Mouse (Mus musculus): ENCODE data around the gene Timm22. TPM values are rescaled to one million over a fixed set of nuclear protein-coding genes. Genes with fewer than 3 reads are reported as not detected.

Gene Timm22
- polyA plus RNA-seq, 1 experiment from 2014 or later, result 109 TPM

GRCm38 (mm10) chr11:76418423-76418822 is 11.7 kb downstream of the Timm22 start:
- no peak overlapping the region for H3K9ac ChIP-seq
- H3K9me3 ChIP-seq, result no peaks in the 10 kb centered on the region
- H3K4me1 ChIP-seq, result no peaks in the 10 kb centered on the region
- H3K4me2 ChIP-seq, result no peak overlapping the region
- no peaks in the 10 kb centered on the region for H3K27me3 ChIP-seq (replicated peaks)
- H3K36me3 ChIP-seq (replicated peaks), result peaks cover 59% of the 10 kb centered on the region
- no peak for ATAC-seq (replicated peaks)
- H3K4me3 ChIP-seq, result no peak overlapping the region
- 78% methylated on average over 8 of the region's 8 CpGs for WGBS
- peak overlapping the region; percentile 43; the same call in 1 of the 2 replicates for H3K27ac ChIP-seq

DNA sequence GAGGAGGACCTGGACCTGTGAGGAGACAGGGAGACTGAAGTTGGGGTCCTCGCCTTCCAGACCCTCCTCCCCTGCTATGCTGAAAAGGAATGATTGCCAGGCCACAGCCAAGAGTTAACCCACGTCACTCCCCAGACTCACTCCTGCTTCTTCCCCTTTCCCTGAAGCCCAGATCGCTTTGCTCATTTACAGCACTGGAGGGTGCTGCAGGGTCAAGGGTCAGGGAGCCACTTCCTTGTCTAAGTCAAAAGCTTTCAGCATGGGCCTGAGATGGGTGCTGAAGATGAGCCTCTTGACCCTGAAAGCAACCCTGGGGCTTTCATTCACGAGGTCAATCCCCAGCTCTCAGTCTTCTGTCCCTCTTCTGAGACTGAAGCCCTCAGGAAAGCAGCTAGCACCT is 12.4 kb downstream of the Timm22 start:
- peak overlapping the region; percentile 43 for H3K27ac ChIP-seq
- H3K36me3 ChIP-seq (replicated peaks), result peaks cover 62% of the 10 kb centered on the region
- no peak overlapping the region for H3K9ac ChIP-seq
- no peaks in the 10 kb centered on the region for H3K9me3 ChIP-seq
- WGBS, result 72% methylated on average over 4 of the region's 4 CpGs
- H3K4me1 ChIP-seq, result no peaks in the 10 kb centered on the region
- H3K27me3 ChIP-seq (replicated peaks), result no peaks in the 10 kb centered on the region
- no peak overlapping the region for H3K4me2 ChIP-seq
- H3K4me3 ChIP-seq, result no peak overlapping the region
- no peak for ATAC-seq (replicated peaks)

- Histone ChIP-seq H3K4me1 (no peaks in the 10 kb centered on the region), H3K27me3 (replicated peaks) (no peaks in the 10 kb centered on the region), H3K9ac (no peak overlapping the region), H3K27ac (no peak overlapping the region), H3K9me3 (no peaks in the 10 kb centered on the region), H3K4me3 (no peak overlapping the region), H3K36me3 (replicated peaks) (peaks cover 61% of the 10 kb centered on the region), H3K4me2 (no peak overlapping the region)
- no peak for ATAC-seq (replicated peaks)
- 68% methylated on average over 4 of the region's 4 CpGs for WGBS
These were observed 14.1 kb downstream of the Timm22 start for GRCm38 (mm10) chr11:76420896-76421295.

- Histone ChIP-seq H3K36me3 (replicated peaks) (peaks cover 37% of the 10 kb centered on the region), H3K4me2 (no peak overlapping the region), H3K27ac (no peak overlapping the region), H3K4me1 (no peaks in the 10 kb centered on the region; the same call in 1 of the 2 replicates), H3K9me3 (no peaks in the 10 kb centered on the region), H3K4me3 (no peak overlapping the region), H3K9ac (no peak overlapping the region), H3K27me3 (replicated peaks) (no peaks in the 10 kb centered on the region)
- WGBS, result 78% methylated on average over 6 of the region's 6 CpGs
- ATAC-seq (replicated peaks), result no peak
These were observed 19.0 kb downstream of the Timm22 start for GRCm38 (mm10) chr11:76425749-76426148.

- H3K27ac ChIP-seq, result no peak overlapping the region
- no peak overlapping the region for H3K4me2 ChIP-seq
- no peaks in the 10 kb centered on the region for H3K9me3 ChIP-seq
- H3K36me3 ChIP-seq (replicated peaks), result peaks cover 23% of the 10 kb centered on the region
- H3K9ac ChIP-seq, result no peak overlapping the region
- no peaks in the 10 kb centered on the region; the same call in 1 of the 2 replicates for H3K4me1 ChIP-seq
- no peak overlapping the region for H3K4me3 ChIP-seq
- ATAC-seq (replicated peaks), result no peak
- WGBS, result 76% methylated on average over 3 of the region's 3 CpGs
- no peaks in the 10 kb centered on the region for H3K27me3 ChIP-seq (replicated peaks)
These were observed 21.0 kb downstream of the Timm22 start for GRCm38 (mm10) chr11:76427781-76428180.

DNA sequence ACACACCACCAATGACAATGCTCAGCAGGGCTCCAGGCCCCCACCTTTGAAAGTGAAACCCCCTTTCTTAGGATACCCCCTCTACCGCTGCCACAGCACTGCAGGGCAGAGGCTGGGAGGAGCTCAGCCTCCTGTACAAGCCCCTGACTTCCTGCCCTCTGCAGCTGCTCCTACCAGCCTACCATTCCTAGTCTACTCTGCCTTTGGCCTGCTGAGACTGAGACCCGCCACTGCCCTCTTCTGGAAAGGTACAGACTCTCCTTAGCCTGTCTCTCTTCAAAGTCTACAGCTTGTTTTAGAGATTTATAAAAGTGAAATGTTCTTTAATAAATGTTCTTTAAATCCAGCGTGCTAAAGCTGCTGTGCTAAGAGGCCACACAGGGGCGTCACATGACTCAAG is 22.3 kb downstream of the Timm22 start:
- no peak overlapping the region for H3K4me2 ChIP-seq
- no peaks in the 10 kb centered on the region for H3K9me3 ChIP-seq
- H3K27me3 ChIP-seq (replicated peaks), result no peaks in the 10 kb centered on the region
- no peak overlapping the region for H3K9ac ChIP-seq
- no peak for ATAC-seq (replicated peaks)
- H3K4me1 ChIP-seq, result no peaks in the 10 kb centered on the region; the same call in 1 of the 2 replicates
- peaks cover 12% of the 10 kb centered on the region; the same call in 1 of the 2 replicates for H3K36me3 ChIP-seq (replicated peaks)
- no peak overlapping the region for H3K4me3 ChIP-seq
- WGBS, result 64% methylated on average over 4 of the region's 4 CpGs
- H3K27ac ChIP-seq, result no peak overlapping the region; the same call in 1 of the 2 replicates

- Histone ChIP-seq H3K4me2 (no peak overlapping the region), H3K9me3 (no peaks in the 10 kb centered on the region), H3K4me1 (no peaks in the 10 kb centered on the region; the same call in 1 of the 2 replicates), H3K36me3 (replicated peaks) (peaks cover 7% of the 10 kb centered on the region; the same call in 1 of the 2 replicates), H3K4me3 (no peak overlapping the region), H3K27ac (peak overlapping the region; percentile 49; the same call in 1 of the 2 replicates), H3K9ac (no peak overlapping the region), H3K27me3 (replicated peaks) (no peaks in the 10 kb centered on the region)
- WGBS, result 50% methylated on average over 7 of the region's 7 CpGs
- ATAC-seq (replicated peaks), result no peak
These were observed 22.8 kb downstream of the Timm22 start for GRCm38 (mm10) chr11:76429556-76429955.

DNA sequence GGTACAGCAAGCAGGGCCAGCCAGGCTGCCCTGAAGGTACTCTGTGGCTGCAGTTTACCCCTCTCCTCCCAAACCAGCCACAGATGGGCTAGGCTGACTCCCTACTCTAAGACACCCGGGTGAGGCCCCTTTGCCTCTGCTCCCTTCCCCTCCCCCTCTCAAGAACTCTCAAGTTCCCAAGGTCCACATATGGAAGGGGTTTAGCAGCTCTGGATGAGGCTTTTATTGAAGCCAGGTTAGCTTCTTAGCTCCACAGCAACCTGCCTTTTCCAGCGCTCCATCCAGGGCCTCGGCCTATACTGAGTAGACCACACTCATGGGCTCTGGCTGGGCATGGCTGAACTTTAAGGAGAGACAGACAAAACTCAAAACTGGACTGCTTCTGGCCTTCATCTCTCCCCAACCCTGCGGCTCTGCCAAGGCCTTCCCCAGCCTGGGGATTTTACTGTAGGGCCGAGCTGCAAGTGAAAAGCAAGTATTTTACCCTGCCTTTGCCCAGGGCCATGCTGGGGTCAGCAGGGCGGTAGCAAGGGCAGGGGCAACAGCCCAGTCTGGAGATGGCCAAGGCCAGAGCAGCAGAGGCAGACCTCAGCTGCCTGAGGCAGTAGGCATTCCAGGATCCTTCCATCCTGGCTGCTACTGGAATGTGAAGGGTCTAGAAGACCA is 23.3 kb downstream of the Timm22 start:
- Histone ChIP-seq H3K4me1 (peaks cover 2% of the 10 kb centered on the region; the same call in 1 of the 2 replicates), H3K9me3 (no peaks in the 10 kb centered on the region), H3K4me3 (no peak overlapping the region), H3K9ac (no peak overlapping the region), H3K4me2 (no peak overlapping the region), H3K36me3 (replicated peaks) (0 out of 2 replicates have a peak, but pooled peaks cover 1% of the 10 kb centered on the region), H3K27me3 (replicated peaks) (no peaks in the 10 kb centered on the region), H3K27ac (peak overlapping the region; percentile 49; the same call in 1 of the 2 replicates)
- ATAC-seq (replicated peaks), result no peak
- 74% methylated on average over 6 of the region's 6 CpGs for WGBS

- 78% methylated on average over 5 of the region's 5 CpGs for WGBS
- no peaks in the 10 kb centered on the region for H3K27me3 ChIP-seq (replicated peaks)
- H3K36me3 ChIP-seq (replicated peaks), result peaks cover 2% of the 10 kb centered on the region; the same call in 1 of the 2 replicates
- H3K4me1 ChIP-seq, result peaks cover 42% of the 10 kb centered on the region
- H3K9me3 ChIP-seq, result no peaks in the 10 kb centered on the region
- H3K4me2 ChIP-seq, result peak overlapping the region; percentile 39
- no peak overlapping the region for H3K4me3 ChIP-seq
- H3K9ac ChIP-seq, result no peak overlapping the region
- ATAC-seq (replicated peaks), result no peak
- H3K27ac ChIP-seq, result no peak overlapping the region
These were observed 29.3 kb downstream of the Timm22 start for GRCm38 (mm10) chr11:76436009-76436408.

DNA sequence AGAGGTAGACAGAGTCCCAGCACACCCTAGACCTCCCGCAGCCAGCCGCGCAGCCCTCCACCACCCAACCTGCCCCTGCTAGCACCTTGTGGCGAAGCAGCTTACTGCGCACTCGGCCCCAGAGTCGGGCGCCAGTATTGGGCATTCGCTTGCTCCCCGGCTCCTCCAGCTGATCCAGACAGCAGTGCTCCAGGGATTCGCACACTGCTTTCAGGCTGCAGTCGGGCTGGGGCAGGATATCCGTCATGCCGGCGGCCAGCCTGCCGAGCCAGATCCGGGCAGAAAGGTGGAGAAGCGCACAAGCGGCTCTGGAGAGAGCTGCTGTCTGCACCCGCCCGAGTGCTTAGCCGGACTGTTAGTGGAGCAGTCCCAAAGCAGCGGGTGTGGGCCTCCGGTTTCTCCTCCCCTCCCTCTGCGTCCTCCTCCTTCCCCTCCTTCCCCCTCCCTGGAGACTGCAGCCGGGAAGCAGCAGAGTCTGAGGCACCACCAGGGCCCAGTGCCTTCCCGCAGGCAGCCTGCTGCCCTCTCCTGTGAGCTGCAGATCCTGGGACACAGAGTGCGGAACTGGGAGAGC is 30.2 kb downstream of the Timm22 start:
- ATAC-seq (replicated peaks), result peak; percentile 55
- Histone ChIP-seq H3K4me1 (peaks cover 44% of the 10 kb centered on the region), H3K4me2 (peak overlapping the region; percentile 39), H3K9ac (peak overlapping the region; percentile 12; the same call in 1 of the 2 replicates), H3K9me3 (no peaks in the 10 kb centered on the region), H3K4me3 (peak overlapping the region; percentile 22), H3K36me3 (replicated peaks) (peaks cover 2% of the 10 kb centered on the region; the same call in 1 of the 2 replicates), H3K27ac (peak overlapping the region; percentile 59), H3K27me3 (replicated peaks) (no peaks in the 10 kb centered on the region)
- 7% methylated on average over 28 of the region's 28 CpGs for WGBS

GRCm38 (mm10) chr11:76439666-76440065 is 32.9 kb downstream of the Timm22 start:
- H3K27ac ChIP-seq, result peak overlapping the region; percentile 23; the same call in 1 of the 2 replicates

DNA sequence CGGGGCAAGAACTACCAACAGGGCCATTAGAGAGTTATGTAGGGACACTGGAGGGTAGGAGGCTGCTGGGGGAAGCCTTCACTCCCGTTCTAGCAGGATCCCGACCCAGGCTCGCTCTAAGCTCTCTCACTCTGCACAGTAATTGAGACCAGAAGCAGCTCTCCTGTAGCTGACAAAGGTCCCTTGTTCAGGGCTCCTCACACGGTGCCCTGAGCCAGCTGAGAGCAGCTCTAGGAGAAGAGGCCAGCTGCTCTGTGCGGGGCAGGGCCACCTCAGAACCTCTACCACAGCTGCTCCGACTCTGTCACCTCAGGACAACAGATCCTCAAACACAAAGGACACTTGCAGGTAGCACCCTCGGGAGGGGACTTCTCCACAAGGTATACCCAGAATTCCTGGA is 38.7 kb downstream of the Timm22 start:
- 0 out of 2 replicates have a peak, but pooled peaks cover 6% of the 10 kb centered on the region for H3K36me3 ChIP-seq (replicated peaks)
- no peak overlapping the region for H3K4me2 ChIP-seq
- H3K9me3 ChIP-seq, result no peaks in the 10 kb centered on the region
- no peak overlapping the region for H3K9ac ChIP-seq
- peaks cover 50% of the 10 kb centered on the region for H3K4me1 ChIP-seq
- no peak overlapping the region for H3K27ac ChIP-seq
- WGBS, result 25% methylated on average over 8 of the region's 8 CpGs
- ATAC-seq (replicated peaks), result no peak
- H3K4me3 ChIP-seq, result no peak overlapping the region
- H3K27me3 ChIP-seq (replicated peaks), result no peaks in the 10 kb centered on the region

More at GRCm38 (mm10) chr11:76439666-76440065, 32.9 kb downstream of the Timm22 start:
- Histone ChIP-seq H3K27me3 (replicated peaks) (no peaks in the 10 kb centered on the region), H3K36me3 (replicated peaks) (peaks cover 8% of the 10 kb centered on the region; the same call in 1 of the 2 replicates), H3K9me3 (no peaks in the 10 kb centered on the region), H3K9ac (no peak overlapping the region), H3K4me1 (peaks cover 44% of the 10 kb centered on the region), H3K4me2 (no peak overlapping the region), H3K4me3 (no peak overlapping the region)
- no peak for ATAC-seq (replicated peaks)
- WGBS, result 7% methylated on average over 3 of the region's 3 CpGs

All from midbrain, embryonic 15.5 days (tissue).